Mouse (Mus musculus) adrenal gland, postnatal 10 days (tissue): ENCODE results near the gene Cst3. TPM values are rescaled to one million over a fixed set of nuclear protein-coding genes. Genes with fewer than 3 reads are reported as not detected.
A peak's percentile ranks its signal among the peaks of the same experiment; 100 is the strongest.

Source experiments
- DNase-seq: peaks from one replicate; pipeline ENCODE4 v3.0.0; 2021; ENCODE audit warnings: mixed read lengths
- total RNA-seq, 2 experiments: library from RNA; stranded (reverse); gene quantifications; 2 replicates each; pipeline ENCODE4 v1.2.3; 2021

Cst3 gene
- total RNA-seq, 2 experiments from 2014 or later = 839 to 876 TPM

- DNase-seq = peak; percentile 7
Measured at GRCm38 (mm10) chr2:148856630-148857400, 18.7 kb downstream of the Cst3 start.

GRCm38 (mm10) chr2:148851116-148851906, 24.2 kb downstream of the Cst3 start:
- peak; percentile 85 for DNase-seq

- no peak for DNase-seq
Measured at GRCm38 (mm10) chr2:148839224-148839623, 36.3 kb downstream of the Cst3 start.

- no peak for DNase-seq
Measured at GRCm38 (mm10) chr2:148838075-148838777, 37.3 kb downstream of the Cst3 start.

- DNase-seq = no peak
Measured at GRCm38 (mm10) chr2:148834912-148835311, 40.6 kb downstream of the Cst3 start, which contains the start of gene Cst9. Gene Cst9 (plus strand): TSS chr2:148835147.

- no peak for DNase-seq
Measured at GRCm38 (mm10) chr2:148825986-148826385, 49.5 kb downstream of the Cst3 start.

Other genes starting within 250 kb of the Cst3 start
- 10 to 100 TPM; 20.0 to 22.6 TPM for gene Nxt1, start 203.1 kb downstream of the Cst3 start, total RNA-seq
- gene Gzf1, start 194.7 kb downstream of the Cst3 start, total RNA-seq = 10 to 100 TPM; 28.1 to 31.7 TPM
- gene Napb, start 143.2 kb downstream of the Cst3 start, total RNA-seq = 10 to 100 TPM in 1 of 2 experiments, 1 to 10 TPM in 1; 5.5 to 10.4 TPM
- gene Cstl1, start 125.3 kb downstream of the Cst3 start, total RNA-seq = not detected
- gene Cst11, start 104.2 kb downstream of the Cst3 start, total RNA-seq = not detected
- not detected for gene 8030411F24Rik, start 93.7 kb downstream of the Cst3 start, total RNA-seq
- not detected for gene Cst12, start 86.3 kb downstream of the Cst3 start, total RNA-seq
- gene Cst8, start 76.9 kb downstream of the Cst3 start, total RNA-seq = 10 to 100 TPM; 60.9 to 87.0 TPM
- not detected for gene Cst13, start 55.6 kb downstream of the Cst3 start, total RNA-seq
- gene Cst9, start 40.5 kb downstream of the Cst3 start, total RNA-seq = not detected
- 1 to 10 TPM; 1.4 to 1.7 TPM for gene 9230104L09Rik, start 10.7 kb downstream of the Cst3 start, total RNA-seq
- not detected for gene Gm1330, start 127.6 kb upstream of the Cst3 start, total RNA-seq
- gene Gm10750, start 141.5 kb upstream of the Cst3 start, total RNA-seq = not detected